In genomic region chr13:106894284-106894683, GRCm38 (mm10) we compare ENCODE assay signal across 9 mouse cellular contexts. TPM values are rescaled to one million over a fixed set of nuclear protein-coding genes. Genes with fewer than 3 reads are reported as not detected.
A peak's percentile ranks its signal among the peaks of the same experiment; 100 is the strongest.
DNase-seq lines count a peak whose midpoint lies in the region; ATAC-seq and TF ChIP-seq lines count a peak whose summit lies in the region.
"Had no signal": no experiment of that assay in that cellular context is flagged by ENCODE, and none has a peak within 500 bp of the region (broad histone marks: within the 10 kb centered on the region; RNA-seq: fewer than 3 reads in every experiment).

No protein-coding gene starts in this region.

- H3K9ac ChIP-seq in intestine, postnatal 0 days (ENCODE audit: low read depth, low read length): no peak overlapping the region
- H3K9ac ChIP-seq in intestine, embryonic 15.5 days: no peak overlapping the region

- H3K36me3 ChIP-seq in intestine, postnatal 0 days (ENCODE audit: control insufficient read depth, insufficient read depth): no peaks in the 10 kb centered on the region; the same call in 1 of the 2 replicates
- H3K36me3 ChIP-seq in intestine, embryonic 15.5 days: 0 out of 2 replicates have a peak, but pooled peaks cover 6% of the 10 kb centered on the region
- H3K36me3 ChIP-seq in E14TG2a.4 (ENCODE audit: insufficient read depth, low read length): peaks cover 88% of the 10 kb centered on the region

- peak; percentile 64 for TF ChIP-seq CTCF in intestine, postnatal 0 days (IDR thresholded peaks at IDR 0.05; ENCODE audit: low read depth)
- peak; percentile 82 for TF ChIP-seq CTCF in E14TG2a.4 (conservative IDR thresholded peaks at IDR 0.05; ENCODE audit: low read length)

- WGBS in intestine, postnatal 0 days: 96% methylated on average over 2 of the region's 2 CpGs
- 100% methylated on average over 2 of the region's 2 CpGs for WGBS in intestine, embryonic 15.5 days

- H3K4me2 ChIP-seq in intestine, postnatal 0 days (replicated peaks; ENCODE audit: low read depth): no peak overlapping the region
- no peak overlapping the region for H3K4me2 ChIP-seq in intestine, embryonic 15.5 days (replicated peaks)

- ATAC-seq in intestine, postnatal 0 days: no peak
- no peak for ATAC-seq in intestine, embryonic 15.5 days

- H3K4me1 ChIP-seq in intestine, postnatal 0 days (replicated peaks; ENCODE audit: control insufficient read depth, insufficient read depth, low read length): no peaks in the 10 kb centered on the region
- no peaks in the 10 kb centered on the region for H3K4me1 ChIP-seq in intestine, embryonic 15.5 days (replicated peaks)
- no peaks in the 10 kb centered on the region for H3K4me1 ChIP-seq in E14TG2a.4 (replicated peaks; ENCODE audit: low read depth, low read length)

- no peaks in the 10 kb centered on the region for H3K9me3 ChIP-seq in intestine, postnatal 0 days (ENCODE audit: control insufficient read depth)
- H3K9me3 ChIP-seq in intestine, embryonic 15.5 days: no peaks in the 10 kb centered on the region
- H3K9me3 ChIP-seq in E14TG2a.4 (ENCODE audit: low read length): no peaks in the 10 kb centered on the region

- no peaks in the 10 kb centered on the region for H3K27me3 ChIP-seq in intestine, postnatal 0 days (replicated peaks; ENCODE audit: control insufficient read depth, insufficient read depth, low read length)
- no peaks in the 10 kb centered on the region for H3K27me3 ChIP-seq in intestine, embryonic 15.5 days (replicated peaks)
- H3K27me3 ChIP-seq in E14TG2a.4 (ENCODE audit: insufficient read depth, low read length): no peaks in the 10 kb centered on the region

- no peak overlapping the region for H3K4me3 ChIP-seq in intestine, postnatal 0 days (ENCODE audit: low read depth, low read length)
- no peak overlapping the region for H3K4me3 ChIP-seq in intestine, embryonic 15.5 days (replicated peaks)
- H3K4me3 ChIP-seq in E14TG2a.4 (replicated peaks; ENCODE audit: low read length): no peak overlapping the region

- H3K27ac ChIP-seq in intestine, postnatal 0 days (ENCODE audit: low read depth, low read length): no peak overlapping the region
- no peak overlapping the region for H3K27ac ChIP-seq in intestine, embryonic 15.5 days

- DNase-seq in 3T3-L1 (ENCODE audit: low read depth, low spot score): peak; percentile 40
- DNase-seq in induced T-regulatory cell, adult 2 months (ENCODE audit: low read depth): peak; percentile 33
- DNase-seq in layer of hippocampus, adult 9-10 months (ENCODE audit: low spot score): no peak
- DNase-seq in ovary, adult 18-20 months (ENCODE audit: low spot score): no peak
- no peak for DNase-seq in heart, adult 9 months (ENCODE audit: low spot score in 2 of 2)
- DNase-seq: midbrain, embryonic 14.5 days had no signal

RNA-seq across cellular contexts. Expression of gene Ipo11, which starts 42.5 kb away (rescaled TPM):
- 12.0 and 13.6 TPM in 2 replicates for polyA plus RNA-seq in intestine, postnatal 0 days (2015; fragmentation: Nextera tagmentation; extraction: Ambion mirVana)
- 44.2 and 47.6 TPM in 2 replicates for polyA plus RNA-seq in intestine, embryonic 15.5 days (2015; fragmentation: Nextera tagmentation; extraction: Ambion mirVana)

RNA-seq across cellular contexts. Expression of gene Dimt1, which starts 52.6 kb away (rescaled TPM):
- polyA plus RNA-seq in intestine, postnatal 0 days (2015; fragmentation: Nextera tagmentation; extraction: Ambion mirVana): 10.1 and 11.6 TPM in 2 replicates
- polyA plus RNA-seq in intestine, embryonic 15.5 days (2015; fragmentation: Nextera tagmentation; extraction: Ambion mirVana): 32.8 and 38.8 TPM in 2 replicates

Comparison
In these comparisons a context has a peak if more than half of its experiments do, and no peak if none do; other contexts are left out.
1. DNase-seq: peak in 3T3-L1 (single experiment) and induced T-regulatory cell, adult 2 months (single experiment); none in layer of hippocampus, adult 9-10 months (single experiment), ovary, adult 18-20 months (single experiment) and heart, adult 9 months (0 of 2).